Mouse (Mus musculus) liver, postnatal 0 days (tissue): ENCODE results near the gene Zbtb32. TPM values are rescaled to one million over a fixed set of nuclear protein-coding genes. Genes with fewer than 3 reads are reported as not detected.
A peak's percentile ranks its signal among the peaks of the same experiment; 100 is the strongest.

Experiments used
- ATAC-seq: fragments of 200-750 bp; cut with Nextera tagmentation; 2 replicates; pipeline ENCODE4 v1.8.0; 2017; ENCODE audit warnings: mild to moderate bottlenecking, moderate library complexity
- DNase-seq: peaks from one replicate; pipeline ENCODE4 v3.0.0-alpha.2; 2016
- H3K27ac ChIP-seq: fragments of 300-500 bp; sonication (generic); 2 replicates; pipeline ENCODE4 v1.5.1; 2014; ENCODE audit warnings: antibody characterized with exemption, moderate library complexity, mild to moderate bottlenecking, low read depth
- H3K27me3 ChIP-seq: fragments of 300-500 bp; sonication (generic); 2 replicates; pipeline ENCODE4 v1.6.1; 2014; ENCODE audit warnings: low read length, control low read depth, mixed read lengths; ENCODE audit not compliant: insufficient read depth
- H3K36me3 ChIP-seq: fragments of 300-500 bp; sonication (generic); replicated peaks from 2 replicates; pipeline ENCODE4 v1.6.1; 2014; ENCODE audit warnings: mild to moderate bottlenecking, control low read depth, low read length, moderate library complexity, mixed read lengths; ENCODE audit not compliant: insufficient read depth
- H3K4me1 ChIP-seq: fragments of 300-500 bp; sonication (generic); 2 replicates; pipeline ENCODE4 v1.6.1; 2014; ENCODE audit warnings: antibody characterized with exemption, mild to moderate bottlenecking, control low read depth; ENCODE audit not compliant: insufficient read depth
- H3K4me2 ChIP-seq: fragments of 300-500 bp; sonication (generic); 2 replicates; pipeline ENCODE4 v1.6.1; 2014; ENCODE audit warnings: low read depth, mild to moderate bottlenecking, low read length, moderate library complexity, mixed read lengths
- H3K4me3 ChIP-seq: fragments of 300-500 bp; sonication (generic); 2 replicates; pipeline ENCODE4 v1.5.1; 2014; ENCODE audit warnings: low read depth, low read length
- H3K9ac ChIP-seq: fragments of 300-500 bp; sonication (generic); replicated peaks from 2 replicates; pipeline ENCODE4 v1.6.1; 2014; ENCODE audit warnings: mild to moderate bottlenecking, moderate library complexity
- H3K9me3 ChIP-seq: fragments of 300-500 bp; sonication (generic); 2 replicates; pipeline ENCODE4 v1.6.1; 2016; ENCODE audit warnings: mild to moderate bottlenecking, control low read depth, low read length, mixed read lengths
- CTCF ChIP-seq: sonication (generic); IDR thresholded peaks from 2 replicates; pipeline ENCODE4 v1.5.1; 2016; ENCODE audit warnings: antibody characterized with exemption, low read depth
- EP300 ChIP-seq: IDR thresholded peaks from 2 replicates; pipeline ENCODE4 v1.6.1; 2016; ENCODE audit warnings: antibody characterized with exemption, low read depth, mild to moderate bottlenecking
- WGBS: fragments of 180-500 bp; shearing (Covaris S2); extraction: QIAGEN DNeasy Blood & Tissue Kit; methylation state at CpG from one replicate; pipeline ENCODE4 v1.1.7; 2014; ENCODE audit not compliant: insufficient replicate concordance; 5-methylcytosine and 5-hydroxymethylcytosine counted together
- polyA plus RNA-seq: library from polyadenylated mRNA; unstranded; fragments of >200 nt; fragmentation: Nextera tagmentation; extraction: Ambion mirVana; gene quantifications from 2 replicates; pipeline ENCODE4 v1.2.1, GENCODE M21; 2015

Gene Zbtb32
- polyA plus RNA-seq, 1 experiment from 2014 or later = 1.2 TPM

- Histone ChIP-seq H3K4me2 (no peak overlapping the region), H3K4me3 (no peak overlapping the region), H3K9me3 (no peaks in the 10 kb centered on the region), H3K36me3 (peaks cover 72% of the 10 kb centered on the region), H3K9ac (no peak overlapping the region), H3K27me3 (no peaks in the 10 kb centered on the region), H3K4me1 (peaks cover 9% of the 10 kb centered on the region; the same call in 1 of the 2 replicates), H3K27ac (no peak overlapping the region)
- no peak for DNase-seq
- WGBS = 87% methylated on average over 10 of the region's 10 CpGs
- no peak for TF ChIP-seq EP300
- TF ChIP-seq CTCF = no peak
- ATAC-seq = no peak
Observed at GRCm38 (mm10) chr7:30584339-30584738, 14.4 kb downstream of the Zbtb32 start.

GRCm38 (mm10) chr7:30581547-30581946, 17.2 kb downstream of the Zbtb32 start:
- Histone ChIP-seq H3K4me1 (no peaks in the 10 kb centered on the region), H3K4me2 (no peak overlapping the region), H3K36me3 (peaks cover 94% of the 10 kb centered on the region), H3K9ac (no peak overlapping the region), H3K4me3 (no peak overlapping the region), H3K27me3 (no peaks in the 10 kb centered on the region), H3K27ac (no peak overlapping the region), H3K9me3 (no peaks in the 10 kb centered on the region)
- TF ChIP-seq EP300 = no peak
- WGBS = 94% methylated on average over 16 of the region's 16 CpGs
- no peak for ATAC-seq
- no peak for DNase-seq

GRCm38 (mm10) chr7:30579950-30580349, 18.8 kb downstream of the Zbtb32 start:
- no peak for DNase-seq

GRCm38 (mm10) chr7:30572969-30573368, 25.7 kb downstream of the Zbtb32 start:
- peak; percentile 87 for TF ChIP-seq EP300
- no peak for TF ChIP-seq CTCF
- DNase-seq (peak; percentile 58), ATAC-seq (peak; percentile 83)
- peaks cover 89% of the 10 kb centered on the region for H3K36me3 ChIP-seq
- H3K27me3 ChIP-seq = no peaks in the 10 kb centered on the region
- H3K4me2 ChIP-seq = no peak overlapping the region
- H3K9ac ChIP-seq = no peak overlapping the region
- H3K27ac ChIP-seq = no peak overlapping the region
- H3K4me3 ChIP-seq = no peak overlapping the region
- H3K9me3 ChIP-seq = no peaks in the 10 kb centered on the region
- H3K4me1 ChIP-seq = no peaks in the 10 kb centered on the region
- 64% methylated on average over 2 of the region's 2 CpGs for WGBS

More at GRCm38 (mm10) chr7:30579950-30580349, 18.8 kb downstream of the Zbtb32 start:
- Histone ChIP-seq H3K36me3 (peaks cover 94% of the 10 kb centered on the region), H3K4me1 (no peaks in the 10 kb centered on the region), H3K27ac (no peak overlapping the region), H3K27me3 (no peaks in the 10 kb centered on the region), H3K4me3 (no peak overlapping the region), H3K9ac (no peak overlapping the region), H3K9me3 (no peaks in the 10 kb centered on the region), H3K4me2 (no peak overlapping the region)
- ATAC-seq = no peak
- 83% methylated on average over 8 of the region's 8 CpGs for WGBS
- TF ChIP-seq CTCF (no peak), EP300 (no peak)

GRCm38 (mm10) chr7:30572389-30572788, 26.3 kb downstream of the Zbtb32 start:
- H3K27ac ChIP-seq = no peak overlapping the region
- H3K4me3 ChIP-seq = no peak overlapping the region
- H3K36me3 ChIP-seq = peaks cover 89% of the 10 kb centered on the region
- ATAC-seq = peak; percentile 56
- DNase-seq = no peak
- no peaks in the 10 kb centered on the region for H3K9me3 ChIP-seq
- no peak overlapping the region for H3K4me2 ChIP-seq
- TF ChIP-seq CTCF = peak; percentile 15; the same call in 1 of the 2 replicates
- no peak for TF ChIP-seq EP300
- 67% methylated on average over 5 of the region's 5 CpGs for WGBS
- no peaks in the 10 kb centered on the region for H3K4me1 ChIP-seq
- no peaks in the 10 kb centered on the region for H3K27me3 ChIP-seq
- H3K9ac ChIP-seq = no peak overlapping the region

- Histone ChIP-seq H3K36me3 (peaks cover 63% of the 10 kb centered on the region), H3K4me3 (no peak overlapping the region)
Observed at GRCm38 (mm10) chr7:30567555-30567954, 31.2 kb downstream of the Zbtb32 start.

GRCm38 (mm10) chr7:30566033-30566432, 32.7 kb downstream of the Zbtb32 start:
- Histone ChIP-seq H3K4me2 (no peak overlapping the region), H3K36me3 (peaks cover 52% of the 10 kb centered on the region), H3K4me3 (no peak overlapping the region), H3K4me1 (peaks cover 14% of the 10 kb centered on the region), H3K27ac (no peak overlapping the region), H3K9ac (no peak overlapping the region), H3K27me3 (no peaks in the 10 kb centered on the region), H3K9me3 (no peaks in the 10 kb centered on the region)
- WGBS = 80% methylated on average over 9 of the region's 9 CpGs
- no peak for ATAC-seq
- TF ChIP-seq CTCF (no peak), EP300 (no peak)
- no peak for DNase-seq

More at GRCm38 (mm10) chr7:30567555-30567954, 31.2 kb downstream of the Zbtb32 start:
- no peaks in the 10 kb centered on the region for H3K27me3 ChIP-seq
- H3K27ac ChIP-seq = no peak overlapping the region
- TF ChIP-seq CTCF = no peak
- no peak for TF ChIP-seq EP300
- ATAC-seq = no peak
- 91% methylated on average over 11 of the region's 11 CpGs for WGBS
- no peaks in the 10 kb centered on the region for H3K9me3 ChIP-seq
- no peak for DNase-seq
- H3K9ac ChIP-seq = no peak overlapping the region
- no peak overlapping the region for H3K4me2 ChIP-seq
- peaks cover 8% of the 10 kb centered on the region for H3K4me1 ChIP-seq
